Mouse (Mus musculus): ENCODE measurements around the gene Il4ra. TPM values are rescaled to one million over a fixed set of nuclear protein-coding genes. Genes with fewer than 3 reads are reported as not detected.

The Il4ra gene
- total and polyA plus RNA-seq, 2 experiments from 2014 or later: 4.1 to 6.9 TPM

DNA sequence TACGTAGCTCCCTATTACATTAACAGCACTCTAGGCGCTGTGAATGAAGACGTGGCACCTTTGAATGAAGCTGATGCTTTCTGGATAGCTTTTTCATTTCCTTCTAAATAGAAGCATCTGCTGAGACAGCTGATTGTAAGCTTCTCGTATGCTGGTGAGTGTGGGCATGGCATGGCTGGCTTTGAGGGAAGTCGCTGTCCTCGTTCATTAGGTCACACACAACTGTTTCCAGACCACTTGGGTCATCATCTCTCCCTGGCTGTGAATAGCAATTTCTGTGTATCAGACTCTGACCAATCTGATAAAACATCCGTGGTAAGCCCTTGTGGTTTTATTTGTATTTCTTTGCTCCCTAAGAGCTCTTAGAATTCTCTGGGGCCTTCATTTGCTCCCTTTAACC is 66.1 kb downstream of the Il4ra start:
- no peaks in the 10 kb centered on the region for H3K4me1 ChIP-seq (ENCODE audit: insufficient read depth)
- DNase-seq: no peak
- H3K9me3 ChIP-seq (ENCODE audit: low read length): no peaks in the 10 kb centered on the region
- no peaks in the 10 kb centered on the region for H3K36me3 ChIP-seq (ENCODE audit: insufficient read depth)
- no peak overlapping the region for H3K4me2 ChIP-seq (ENCODE audit: low read depth)
- H3K27me3 ChIP-seq (ENCODE audit: insufficient read depth, low read length): no peaks in the 10 kb centered on the region
- no peak for TF ChIP-seq CTCF (IDR thresholded peaks at IDR 0.05; ENCODE audit: low read depth)
- WGBS: 83% methylated on average over 7 of the region's 7 CpGs
- no peak overlapping the region for H3K27ac ChIP-seq (ENCODE audit: low read depth, low read length)
- no peak for ATAC-seq
- H3K9ac ChIP-seq: no peak overlapping the region
- H3K4me3 ChIP-seq (ENCODE audit: low read depth, low read length): no peak overlapping the region

DNA sequence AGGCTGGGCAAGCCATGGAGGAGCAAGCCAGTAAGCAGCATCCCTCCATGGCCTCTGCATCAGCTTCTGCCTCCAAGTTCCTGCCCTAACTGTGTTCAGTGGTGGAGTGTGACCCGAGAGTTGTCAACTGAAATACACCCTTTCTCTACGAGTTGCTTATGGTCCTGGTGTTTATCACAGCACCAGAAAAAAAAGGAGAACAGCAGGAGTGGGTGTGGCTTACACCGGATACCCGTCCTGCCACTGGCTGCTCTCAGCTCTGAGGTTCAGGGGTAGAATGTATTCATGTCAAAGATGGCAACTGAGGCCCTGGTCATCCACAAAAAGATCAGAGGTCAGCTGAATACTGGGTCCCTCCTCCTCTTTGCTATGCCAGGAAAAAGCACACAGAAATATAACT is 68.2 kb downstream of the Il4ra start:
- TF ChIP-seq CTCF (IDR thresholded peaks at IDR 0.05; ENCODE audit: low read depth): no peak
- Histone ChIP-seq H3K9me3 (ENCODE audit: low read length) (no peaks in the 10 kb centered on the region), H3K9ac (no peak overlapping the region)

DNA sequence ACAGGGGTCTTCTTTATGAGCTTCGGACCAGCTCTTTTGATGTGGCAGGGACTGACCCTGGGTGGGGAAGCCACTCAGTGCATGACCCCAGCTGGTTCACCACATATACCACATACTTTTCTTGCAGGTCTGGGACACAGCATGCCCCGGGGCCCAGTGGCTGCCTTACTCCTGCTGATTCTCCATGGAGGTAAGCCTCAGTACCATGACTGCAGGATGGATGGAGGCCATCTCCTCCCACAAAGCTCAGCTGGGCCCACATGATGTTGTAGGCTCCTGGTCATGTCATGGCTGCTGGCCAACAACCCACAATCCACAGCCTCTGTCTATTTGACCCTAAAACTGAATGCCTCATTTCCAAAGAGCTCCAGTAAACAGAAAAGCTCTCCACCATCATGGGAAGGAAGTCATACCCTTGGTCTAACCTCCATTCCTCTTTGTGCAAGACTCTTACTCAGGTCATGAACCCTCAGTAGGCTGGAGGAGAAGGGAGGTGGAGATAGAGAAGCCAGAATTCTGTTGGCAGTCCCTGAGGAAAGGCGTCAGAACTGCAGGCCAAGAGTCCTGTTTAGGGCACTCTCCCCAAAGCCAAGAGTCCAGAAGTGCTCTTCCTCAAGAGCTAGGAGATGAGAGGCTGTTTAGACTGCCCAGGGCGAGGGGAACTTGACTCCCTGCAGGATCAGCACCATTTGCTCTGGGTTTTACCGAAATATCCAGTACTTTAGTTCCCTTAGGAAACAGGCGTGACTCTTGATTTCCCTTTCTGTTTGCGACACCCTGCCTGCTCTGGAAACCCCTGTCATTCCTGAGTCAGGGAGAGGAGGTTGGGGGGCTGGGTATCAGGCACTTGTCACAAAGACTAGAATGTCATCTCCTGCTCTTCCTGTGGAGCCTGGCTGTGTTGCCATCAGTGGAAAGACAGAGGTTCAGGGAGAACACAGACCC is 71.1 kb downstream of the Il4ra start:
- no peak for DNase-seq
- H3K36me3 ChIP-seq (ENCODE audit: insufficient read depth): no peaks in the 10 kb centered on the region
- whole genome bisulfite sequencing: 75% methylated on average over 7 of the region's 7 CpGs

More for the DNA sequence above, 68.2 kb downstream of the Il4ra start:
- Histone ChIP-seq H3K4me2 (ENCODE audit: low read depth) (no peak overlapping the region), H3K4me1 (ENCODE audit: insufficient read depth) (no peaks in the 10 kb centered on the region), H3K27me3 (ENCODE audit: insufficient read depth, low read length) (no peaks in the 10 kb centered on the region), H3K27ac (ENCODE audit: low read depth, low read length) (no peak overlapping the region), H3K36me3 (ENCODE audit: insufficient read depth) (no peaks in the 10 kb centered on the region), H3K4me3 (ENCODE audit: low read depth, low read length) (no peak overlapping the region)
- no peak for ATAC-seq
- no peak for DNase-seq
- WGBS: 75% methylated on average over 4 of the region's 4 CpGs

DNA sequence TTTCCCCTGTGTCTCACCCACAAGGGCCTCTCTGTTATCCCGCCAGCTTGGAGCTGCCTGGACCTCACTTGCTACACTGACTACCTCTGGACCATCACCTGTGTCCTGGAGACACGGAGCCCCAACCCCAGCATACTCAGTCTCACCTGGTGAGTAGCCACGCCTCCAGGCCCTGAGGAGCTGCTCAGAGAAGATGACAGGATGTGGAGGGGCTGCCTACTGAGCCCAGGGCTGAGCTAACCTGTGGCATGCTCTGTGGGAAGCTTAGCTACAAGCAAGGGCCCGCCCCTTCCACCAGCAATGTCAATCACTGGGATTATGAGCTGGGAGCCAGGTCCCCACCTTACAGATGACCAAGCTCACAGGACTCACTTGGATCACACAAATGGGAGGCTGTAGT is 73.3 kb downstream of the Il4ra start:
- 63% methylated on average over 4 of the region's 4 CpGs for WGBS
- Histone ChIP-seq H3K36me3 (ENCODE audit: insufficient read depth) (no peaks in the 10 kb centered on the region), H3K4me1 (ENCODE audit: insufficient read depth) (no peaks in the 10 kb centered on the region), H3K4me3 (ENCODE audit: low read depth, low read length) (no peak overlapping the region), H3K27me3 (ENCODE audit: insufficient read depth, low read length) (no peaks in the 10 kb centered on the region), H3K4me2 (ENCODE audit: low read depth) (no peak overlapping the region), H3K27ac (ENCODE audit: low read depth, low read length) (no peak overlapping the region), H3K9me3 (ENCODE audit: low read length) (no peaks in the 10 kb centered on the region), H3K9ac (no peak overlapping the region)
- no peak for DNase-seq
- ATAC-seq: no peak
- TF ChIP-seq CTCF (IDR thresholded peaks at IDR 0.05; ENCODE audit: low read depth): no peak

More for the DNA sequence above, 71.1 kb downstream of the Il4ra start:
- ATAC-seq: no peak
- H3K4me3 ChIP-seq (ENCODE audit: low read depth, low read length): no peak overlapping the region
- no peak overlapping the region for H3K4me2 ChIP-seq (ENCODE audit: low read depth)
- no peak for TF ChIP-seq CTCF (IDR thresholded peaks at IDR 0.05; ENCODE audit: low read depth)
- H3K9me3 ChIP-seq (ENCODE audit: low read length): no peaks in the 10 kb centered on the region
- no peak overlapping the region for H3K9ac ChIP-seq
- H3K4me1 ChIP-seq (ENCODE audit: insufficient read depth): no peaks in the 10 kb centered on the region
- no peak overlapping the region for H3K27ac ChIP-seq (ENCODE audit: low read depth, low read length)
- no peaks in the 10 kb centered on the region for H3K27me3 ChIP-seq (ENCODE audit: insufficient read depth, low read length)

DNA sequence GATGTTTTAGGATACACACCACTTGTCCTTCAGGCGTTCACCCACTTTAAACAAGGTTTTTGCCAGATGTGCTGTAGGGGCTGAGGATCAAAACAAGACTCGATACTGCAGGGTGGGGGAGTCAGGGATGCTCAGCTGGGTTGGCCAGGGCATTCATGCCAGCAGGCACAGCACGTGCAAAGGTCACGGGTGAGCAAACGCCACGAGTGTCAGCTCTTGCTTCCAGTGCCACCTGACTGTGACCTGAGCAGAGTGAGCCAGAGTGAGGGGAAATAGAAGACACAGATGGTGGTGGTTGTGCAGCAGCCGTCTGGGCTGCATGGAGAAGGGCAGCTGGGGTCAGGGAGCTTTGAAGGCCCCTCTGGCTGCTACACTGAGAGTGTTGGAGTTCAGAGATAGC is 73.9 kb downstream of the Il4ra start:
- Histone ChIP-seq H3K36me3 (ENCODE audit: insufficient read depth) (no peaks in the 10 kb centered on the region), H3K4me3 (ENCODE audit: low read depth, low read length) (no peak overlapping the region), H3K4me1 (ENCODE audit: insufficient read depth) (no peaks in the 10 kb centered on the region), H3K4me2 (ENCODE audit: low read depth) (no peak overlapping the region), H3K27ac (ENCODE audit: low read depth, low read length) (no peak overlapping the region), H3K9ac (no peak overlapping the region), H3K9me3 (ENCODE audit: low read length) (no peaks in the 10 kb centered on the region), H3K27me3 (ENCODE audit: insufficient read depth, low read length) (no peaks in the 10 kb centered on the region)
- 75% methylated on average over 7 of the region's 7 CpGs for WGBS
- ATAC-seq (no peak), DNase-seq (no peak)
- no peak for TF ChIP-seq CTCF (IDR thresholded peaks at IDR 0.05; ENCODE audit: low read depth)

Other genes with a start within 250 kb of the Il4ra start
- gene Kdm8, start 107.4 kb upstream of the Il4ra start, total RNA-seq (2014; rRNA removed): 4.7 and 6.9 TPM in 2 replicates
- gene Kdm8, start 107.4 kb upstream of the Il4ra start, polyA plus RNA-seq (2015; fragmentation: Nextera tagmentation; extraction: Ambion mirVana): 1.9 and 3.1 TPM in 2 replicates
- 43.3 and 58.6 TPM in 2 replicates for gene Nsmce1, start 60.5 kb upstream of the Il4ra start, total RNA-seq (2014; rRNA removed)
- gene Nsmce1, start 60.5 kb upstream of the Il4ra start, polyA plus RNA-seq (2015; fragmentation: Nextera tagmentation; extraction: Ambion mirVana): 107 and 123 TPM in 2 replicates
- gene Il21r, start 51.3 kb downstream of the Il4ra start, total RNA-seq (2014; rRNA removed): 0.95 and 1.2 TPM in 2 replicates
- gene Il21r, start 51.3 kb downstream of the Il4ra start, polyA plus RNA-seq (2015; fragmentation: Nextera tagmentation; extraction: Ambion mirVana): 0.21 and 0.23 TPM in 2 replicates
- gene Gtf3c1, start 155.7 kb downstream of the Il4ra start, total RNA-seq (2014; rRNA removed): 69.7 and 77.2 TPM in 2 replicates
- 14.3 and 19.0 TPM in 2 replicates for gene Gtf3c1, start 155.7 kb downstream of the Il4ra start, polyA plus RNA-seq (2015; fragmentation: Nextera tagmentation; extraction: Ambion mirVana)
- gene D430042O09Rik, start 155.8 kb downstream of the Il4ra start, total RNA-seq (2014; rRNA removed): 16.2 and 19.8 TPM in 2 replicates
- gene D430042O09Rik, start 155.8 kb downstream of the Il4ra start, polyA plus RNA-seq (2015; fragmentation: Nextera tagmentation; extraction: Ambion mirVana): 3.5 and 4.6 TPM in 2 replicates

All from forebrain, postnatal 0 days (tissue).